Mouse (Mus musculus): ENCODE data around the gene Kcnk13. TPM values are rescaled to one million over a fixed set of nuclear protein-coding genes. Genes with fewer than 3 reads are reported as not detected.

Kcnk13 gene
- polyA plus RNA-seq, 1 experiment from 2014 or later, result 0.15 TPM

DNA sequence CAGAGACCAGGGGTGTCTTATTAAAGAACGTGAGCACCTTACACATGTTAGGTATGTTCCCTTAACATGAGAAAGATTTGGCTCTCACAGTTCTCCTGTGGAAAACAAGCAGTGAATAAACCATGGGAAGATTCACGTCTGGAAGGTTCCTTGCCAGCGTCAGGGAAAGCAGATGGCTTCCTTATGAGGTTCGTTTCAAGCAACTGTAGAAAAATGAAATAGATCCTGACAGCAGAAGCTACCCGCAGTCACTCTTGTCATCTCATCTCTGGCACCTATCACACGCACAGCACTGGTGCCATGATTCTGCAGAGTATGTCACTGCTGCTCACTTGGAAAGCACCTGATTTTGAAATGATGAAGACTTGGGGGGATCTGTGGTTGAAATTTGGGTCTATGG, 53.4 kb downstream of the Kcnk13 start:
- no peak overlapping the region for H3K4me3 ChIP-seq (ENCODE audit: low read length)
- no peak overlapping the region for H3K9ac ChIP-seq (ENCODE audit: low read depth, low read length)
- H3K4me2 ChIP-seq (replicated peaks; ENCODE audit: low read depth, low read length), result no peak overlapping the region
- no peak for ATAC-seq (ENCODE audit: low FRiP score, low TSS enrichment)
- WGBS, result 87% methylated on average over 6 of the region's 6 CpGs
- H3K36me3 ChIP-seq (ENCODE audit: control insufficient read depth, insufficient read depth, low read length), result no peaks in the 10 kb centered on the region
- H3K27me3 ChIP-seq (ENCODE audit: control insufficient read depth, insufficient read depth, low read length), result no peaks in the 10 kb centered on the region
- no peaks in the 10 kb centered on the region for H3K9me3 ChIP-seq (ENCODE audit: control insufficient read depth, low read length)
- H3K27ac ChIP-seq (ENCODE audit: low read depth, low read length), result no peak overlapping the region
- no peaks in the 10 kb centered on the region for H3K4me1 ChIP-seq (ENCODE audit: control insufficient read depth, insufficient read depth, low read length)

- no peaks in the 10 kb centered on the region for H3K27me3 ChIP-seq (ENCODE audit: control insufficient read depth, insufficient read depth, low read length)
- no peak overlapping the region for H3K27ac ChIP-seq (ENCODE audit: low read depth, low read length)
- H3K4me1 ChIP-seq (ENCODE audit: control insufficient read depth, insufficient read depth, low read length), result no peaks in the 10 kb centered on the region
- no peak overlapping the region for H3K4me2 ChIP-seq (replicated peaks; ENCODE audit: low read depth, low read length)
- ATAC-seq (ENCODE audit: low FRiP score, low TSS enrichment), result no peak
- H3K9me3 ChIP-seq (ENCODE audit: control insufficient read depth, low read length), result no peaks in the 10 kb centered on the region
- no peak overlapping the region for H3K4me3 ChIP-seq (ENCODE audit: low read length)
- 77% methylated on average over 5 of the region's 5 CpGs for WGBS
- no peak overlapping the region for H3K9ac ChIP-seq (ENCODE audit: low read depth, low read length)
- H3K36me3 ChIP-seq (ENCODE audit: control insufficient read depth, insufficient read depth, low read length), result no peaks in the 10 kb centered on the region
Observed at GRCm38 (mm10) chr12:100022490-100022889, 58.2 kb downstream of the Kcnk13 start.

DNA sequence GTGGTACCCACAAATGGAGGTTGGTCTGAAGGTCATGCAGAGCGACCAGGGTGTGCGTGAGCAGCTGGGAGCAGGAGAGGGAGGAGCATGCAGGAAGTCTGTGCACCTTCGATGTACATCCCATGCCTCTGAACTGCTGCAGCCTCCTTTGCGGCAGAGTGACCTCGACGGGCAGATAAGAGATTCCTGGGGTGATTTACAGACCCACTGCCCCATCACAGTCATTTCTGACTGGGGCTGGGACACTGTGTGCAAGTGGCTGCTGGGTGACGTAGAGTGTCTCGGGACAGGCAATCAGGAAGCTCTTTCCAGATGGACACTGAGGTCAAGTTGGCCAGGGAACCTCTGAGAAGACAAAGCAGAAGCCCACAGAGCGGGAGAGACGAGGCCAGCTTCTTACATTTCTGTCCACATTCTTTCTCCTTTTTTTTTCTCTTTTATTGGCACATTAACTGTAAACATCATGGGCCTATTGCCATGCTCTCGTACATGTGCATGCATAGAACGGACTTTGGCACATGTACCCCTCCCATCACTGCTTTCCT, 59.6 kb downstream of the Kcnk13 start:
- H3K4me1 ChIP-seq (ENCODE audit: control insufficient read depth, insufficient read depth, low read length), result no peaks in the 10 kb centered on the region
- no peak overlapping the region for H3K4me3 ChIP-seq (ENCODE audit: low read length)
- 75% methylated on average over 12 of the region's 12 CpGs for WGBS
- no peak overlapping the region for H3K9ac ChIP-seq (ENCODE audit: low read depth, low read length)
- H3K4me2 ChIP-seq (replicated peaks; ENCODE audit: low read depth, low read length), result no peak overlapping the region
- no peaks in the 10 kb centered on the region for H3K27me3 ChIP-seq (ENCODE audit: control insufficient read depth, insufficient read depth, low read length)
- ATAC-seq (ENCODE audit: low FRiP score, low TSS enrichment), result no peak
- no peaks in the 10 kb centered on the region for H3K9me3 ChIP-seq (ENCODE audit: control insufficient read depth, low read length)
- no peaks in the 10 kb centered on the region for H3K36me3 ChIP-seq (ENCODE audit: control insufficient read depth, insufficient read depth, low read length)
- H3K27ac ChIP-seq (ENCODE audit: low read depth, low read length), result no peak overlapping the region

- H3K4me3 ChIP-seq (ENCODE audit: low read length), result no peak overlapping the region
- H3K36me3 ChIP-seq (ENCODE audit: control insufficient read depth, insufficient read depth, low read length), result no peaks in the 10 kb centered on the region
- no peaks in the 10 kb centered on the region for H3K4me1 ChIP-seq (ENCODE audit: control insufficient read depth, insufficient read depth, low read length)
- no peaks in the 10 kb centered on the region for H3K27me3 ChIP-seq (ENCODE audit: control insufficient read depth, insufficient read depth, low read length)
- no peak for ATAC-seq (ENCODE audit: low FRiP score, low TSS enrichment)
- 70% methylated on average over 11 of the region's 11 CpGs for WGBS
- H3K4me2 ChIP-seq (replicated peaks; ENCODE audit: low read depth, low read length), result no peak overlapping the region
- H3K9ac ChIP-seq (ENCODE audit: low read depth, low read length), result no peak overlapping the region
- no peaks in the 10 kb centered on the region for H3K9me3 ChIP-seq (ENCODE audit: control insufficient read depth, low read length)
- H3K27ac ChIP-seq (ENCODE audit: low read depth, low read length), result no peak overlapping the region
Observed at GRCm38 (mm10) chr12:100025675-100026074, 61.4 kb downstream of the Kcnk13 start.

GRCm38 (mm10) chr12:100026715-100027245, 62.5 kb downstream of the Kcnk13 start:
- Histone ChIP-seq H3K27me3 (ENCODE audit: control insufficient read depth, insufficient read depth, low read length) (no peaks in the 10 kb centered on the region), H3K9ac (ENCODE audit: low read depth, low read length) (no peak overlapping the region), H3K9me3 (ENCODE audit: control insufficient read depth, low read length) (no peaks in the 10 kb centered on the region), H3K27ac (ENCODE audit: low read depth, low read length) (no peak overlapping the region), H3K36me3 (ENCODE audit: control insufficient read depth, insufficient read depth, low read length) (no peaks in the 10 kb centered on the region), H3K4me3 (ENCODE audit: low read length) (no peak overlapping the region), H3K4me2 (replicated peaks; ENCODE audit: low read depth, low read length) (no peak overlapping the region), H3K4me1 (ENCODE audit: control insufficient read depth, insufficient read depth, low read length) (no peaks in the 10 kb centered on the region)
- 79% methylated on average over 7 of the region's 7 CpGs for WGBS
- no peak for ATAC-seq (ENCODE audit: low FRiP score, low TSS enrichment)

- Histone ChIP-seq H3K36me3 (ENCODE audit: control insufficient read depth, insufficient read depth, low read length) (no peaks in the 10 kb centered on the region), H3K9me3 (ENCODE audit: control insufficient read depth, low read length) (no peaks in the 10 kb centered on the region), H3K4me1 (ENCODE audit: control insufficient read depth, insufficient read depth, low read length) (no peaks in the 10 kb centered on the region), H3K27ac (ENCODE audit: low read depth, low read length) (no peak overlapping the region), H3K27me3 (ENCODE audit: control insufficient read depth, insufficient read depth, low read length) (no peaks in the 10 kb centered on the region), H3K9ac (ENCODE audit: low read depth, low read length) (no peak overlapping the region), H3K4me3 (ENCODE audit: low read length) (no peak overlapping the region), H3K4me2 (replicated peaks; ENCODE audit: low read depth, low read length) (no peak overlapping the region)
- ATAC-seq (ENCODE audit: low FRiP score, low TSS enrichment), result no peak
- WGBS, result 75% methylated on average over 7 of the region's 7 CpGs
Observed at GRCm38 (mm10) chr12:100027281-100027680, 63.0 kb downstream of the Kcnk13 start.

- WGBS, result 87% methylated on average over 5 of the region's 5 CpGs
- Histone ChIP-seq H3K9ac (ENCODE audit: low read depth, low read length) (no peak overlapping the region), H3K36me3 (ENCODE audit: control insufficient read depth, insufficient read depth, low read length) (no peaks in the 10 kb centered on the region), H3K27ac (ENCODE audit: low read depth, low read length) (no peak overlapping the region), H3K4me1 (ENCODE audit: control insufficient read depth, insufficient read depth, low read length) (no peaks in the 10 kb centered on the region), H3K9me3 (ENCODE audit: control insufficient read depth, low read length) (no peaks in the 10 kb centered on the region), H3K27me3 (ENCODE audit: control insufficient read depth, insufficient read depth, low read length) (no peaks in the 10 kb centered on the region), H3K4me3 (ENCODE audit: low read length) (no peak overlapping the region), H3K4me2 (replicated peaks; ENCODE audit: low read depth, low read length) (no peak overlapping the region)
- ATAC-seq (ENCODE audit: low FRiP score, low TSS enrichment), result no peak
Observed at GRCm38 (mm10) chr12:100031681-100032080, 67.4 kb downstream of the Kcnk13 start.

DNA sequence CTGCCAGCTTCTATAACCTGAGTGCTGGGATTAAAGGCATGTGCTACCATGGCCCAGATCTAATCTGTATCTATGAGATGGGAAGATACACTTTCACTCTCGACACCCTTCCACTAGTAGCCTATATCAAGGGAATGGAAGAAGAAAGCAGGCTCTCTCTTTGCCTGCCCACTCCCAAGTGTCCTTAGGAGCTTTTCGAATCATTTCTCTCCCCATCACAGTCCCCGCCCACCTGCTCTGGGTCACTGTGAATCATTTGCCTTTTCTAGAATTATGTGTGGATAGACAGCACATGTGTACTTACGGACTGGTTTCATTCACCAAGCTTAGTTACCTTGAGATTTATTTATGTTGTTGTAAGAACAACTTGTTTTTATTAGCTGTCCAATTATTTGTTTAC, 68.2 kb downstream of the Kcnk13 start:
- Histone ChIP-seq H3K4me2 (replicated peaks; ENCODE audit: low read depth, low read length) (no peak overlapping the region), H3K36me3 (ENCODE audit: control insufficient read depth, insufficient read depth, low read length) (no peaks in the 10 kb centered on the region), H3K9ac (ENCODE audit: low read depth, low read length) (no peak overlapping the region), H3K4me3 (ENCODE audit: low read length) (no peak overlapping the region), H3K27ac (ENCODE audit: low read depth, low read length) (no peak overlapping the region), H3K9me3 (ENCODE audit: control insufficient read depth, low read length) (no peaks in the 10 kb centered on the region), H3K27me3 (ENCODE audit: control insufficient read depth, insufficient read depth, low read length) (no peaks in the 10 kb centered on the region), H3K4me1 (ENCODE audit: control insufficient read depth, insufficient read depth, low read length) (no peaks in the 10 kb centered on the region)
- ATAC-seq (ENCODE audit: low FRiP score, low TSS enrichment), result no peak
- WGBS, result 79% methylated on average over 4 of the region's 4 CpGs

GRCm38 (mm10) chr12:100038741-100039262, 74.5 kb downstream of the Kcnk13 start:
- no peak for ATAC-seq (ENCODE audit: low FRiP score, low TSS enrichment)

More at GRCm38 (mm10) chr12:100038741-100039262, 74.5 kb downstream of the Kcnk13 start:
- Histone ChIP-seq H3K27me3 (ENCODE audit: control insufficient read depth, insufficient read depth, low read length) (no peaks in the 10 kb centered on the region), H3K4me2 (replicated peaks; ENCODE audit: low read depth, low read length) (no peak overlapping the region), H3K9ac (ENCODE audit: low read depth, low read length) (no peak overlapping the region), H3K4me1 (ENCODE audit: control insufficient read depth, insufficient read depth, low read length) (no peaks in the 10 kb centered on the region), H3K9me3 (ENCODE audit: control insufficient read depth, low read length) (no peaks in the 10 kb centered on the region), H3K4me3 (ENCODE audit: low read length) (no peak overlapping the region), H3K36me3 (ENCODE audit: control insufficient read depth, insufficient read depth, low read length) (no peaks in the 10 kb centered on the region), H3K27ac (ENCODE audit: low read depth, low read length) (no peak overlapping the region)
- WGBS, result 89% methylated on average over 5 of the region's 5 CpGs
